Mouse (Mus musculus): ENCODE measurements around the gene Tmem101. TPM values are rescaled to one million over a fixed set of nuclear protein-coding genes. Genes with fewer than 3 reads are reported as not detected.

Gene Tmem101
- 8.5 TPM for polyA plus RNA-seq (2017; shearing (Covaris generic))

GRCm38 (mm10) chr11:102156039-102156785 lies at the start of gene Tmem101:
Gene Tmem101 (minus strand): TSS chr11:102156404.

GRCm38 (mm10) chr11:102189461-102190436 lies 33.5 kb upstream of the Tmem101 start, which contains the start of gene G6pc3:
Gene G6pc3 (plus strand): TSS chr11:102189620.

GRCm38 (mm10) chr11:102184646-102185495 lies 28.7 kb upstream of the Tmem101 start, which contains the start of gene Lsm12:
Gene Lsm12 (minus strand): TSS chr11:102185296.

GRCm38 (mm10) chr11:102145471-102146001 lies 10.7 kb downstream of the Tmem101 start, which contains the start of gene Nags:
Gene Nags (plus strand): TSS chr11:102145513.

GRCm38 (mm10) chr11:102107732-102108131 lies 48.5 kb downstream of the Tmem101 start, which contains the start of gene Pyy:
Gene Pyy (minus strand): TSS chr11:102107832.

Other genes starting within 250 kb of the Tmem101 start
- not detected for gene Sost, start 189.4 kb downstream of the Tmem101 start, polyA plus RNA-seq (2017; shearing (Covaris generic))
- not detected for gene Cfap97d1, start 172.1 kb downstream of the Tmem101 start, polyA plus RNA-seq (2017; shearing (Covaris generic))
- gene Dusp3, start 169.4 kb downstream of the Tmem101 start, polyA plus RNA-seq (2017; shearing (Covaris generic)): 0.14 TPM
- gene Mpp3, start 127.9 kb downstream of the Tmem101 start, polyA plus RNA-seq (2017; shearing (Covaris generic)): 0.12 TPM
- gene Cd300lg, start 114.9 kb downstream of the Tmem101 start, polyA plus RNA-seq (2017; shearing (Covaris generic)): not detected
- 1.8 TPM for gene Mpp2, start 67.9 kb downstream of the Tmem101 start, polyA plus RNA-seq (2017; shearing (Covaris generic))
- gene Ppy, start 55.1 kb downstream of the Tmem101 start, polyA plus RNA-seq (2017; shearing (Covaris generic)): not detected
- gene Pyy, start 48.6 kb downstream of the Tmem101 start, polyA plus RNA-seq (2017; shearing (Covaris generic)): not detected
- gene Nags, start 10.9 kb downstream of the Tmem101 start, polyA plus RNA-seq (2017; shearing (Covaris generic)): not detected
- gene Lsm12, start 28.9 kb upstream of the Tmem101 start, polyA plus RNA-seq (2017; shearing (Covaris generic)): 74.0 TPM
- gene G6pc3, start 33.2 kb upstream of the Tmem101 start, polyA plus RNA-seq (2017; shearing (Covaris generic)): 40.2 TPM
- gene Hdac5, start 73.8 kb upstream of the Tmem101 start, polyA plus RNA-seq (2017; shearing (Covaris generic)): 34.6 TPM
- gene BC030867, start 92.5 kb upstream of the Tmem101 start, polyA plus RNA-seq (2017; shearing (Covaris generic)): 0.25 TPM
- not detected for gene Asb16, start 112.3 kb upstream of the Tmem101 start, polyA plus RNA-seq (2017; shearing (Covaris generic))
- 60.1 TPM for gene Tmub2, start 128.5 kb upstream of the Tmem101 start, polyA plus RNA-seq (2017; shearing (Covaris generic))
- 19.2 TPM for gene Atxn7l3, start 140.2 kb upstream of the Tmem101 start, polyA plus RNA-seq (2017; shearing (Covaris generic))
- gene Ubtf, start 163.3 kb upstream of the Tmem101 start, polyA plus RNA-seq (2017; shearing (Covaris generic)): 138 TPM
- gene Slc4a1, start 209.8 kb upstream of the Tmem101 start, polyA plus RNA-seq (2017; shearing (Covaris generic)): 0.13 TPM
- gene Rundc3a, start 237.0 kb upstream of the Tmem101 start, polyA plus RNA-seq (2017; shearing (Covaris generic)): 28.6 TPM

Data from CD4-positive, CD25-positive, alpha-beta regulatory T cell (primary cell).